Mouse (Mus musculus): ENCODE measurements around the gene Cdk2ap2.

Cdk2ap2 gene

GRCm38 (mm10) chr19:4115144-4115543, 18.2 kb downstream of the Cdk2ap2 start:
- no peak for DNase-seq (ENCODE audit: low spot score in 2 of 2)

GRCm38 (mm10) chr19:4115816-4116215, 18.8 kb downstream of the Cdk2ap2 start:
- DNase-seq (ENCODE audit: low spot score in 2 of 2) = no peak

GRCm38 (mm10) chr19:4117006-4117405, 20.0 kb downstream of the Cdk2ap2 start:
- DNase-seq (ENCODE audit: low spot score in 2 of 2) = peak; percentile 31 to 51

GRCm38 (mm10) chr19:4118350-4118749, 21.4 kb downstream of the Cdk2ap2 start:
- DNase-seq (ENCODE audit: low spot score in 2 of 2) = no peak

- peak; percentile 48 to 59 for DNase-seq (ENCODE audit: low spot score in 2 of 2)
Observed at GRCm38 (mm10) chr19:4119716-4120487, 22.9 kb downstream of the Cdk2ap2 start.

GRCm38 (mm10) chr19:4120496-4120895, 23.5 kb downstream of the Cdk2ap2 start:
- no peak for DNase-seq (ENCODE audit: low spot score in 2 of 2)

GRCm38 (mm10) chr19:4121097-4121805, 24.3 kb downstream of the Cdk2ap2 start:
- DNase-seq (ENCODE audit: low spot score in 2 of 2) = peak; percentile 98 to 99

- peak in 1 of 2 experiments; percentile 45 for DNase-seq (ENCODE audit: low spot score in 2 of 2)
Observed at GRCm38 (mm10) chr19:4121896-4122295, 24.9 kb downstream of the Cdk2ap2 start.

- peak in 1 of 2 experiments; percentile 50 for DNase-seq (ENCODE audit: low spot score in 2 of 2)
Observed at GRCm38 (mm10) chr19:4122411-4123370, 25.7 kb downstream of the Cdk2ap2 start.

- DNase-seq (ENCODE audit: low spot score in 2 of 2) = no peak
Observed at GRCm38 (mm10) chr19:4124432-4124831, 27.4 kb downstream of the Cdk2ap2 start.

- peak in 1 of 2 experiments; percentile 49 for DNase-seq (ENCODE audit: low spot score in 2 of 2)
Observed at GRCm38 (mm10) chr19:4125268-4125667, 28.3 kb downstream of the Cdk2ap2 start.

- DNase-seq (ENCODE audit: low spot score in 2 of 2) = peak; percentile 99
Observed at GRCm38 (mm10) chr19:4125741-4126696, 29.0 kb downstream of the Cdk2ap2 start, which contains the start of gene Aip. Aip (minus strand) TSS chr19:4125858.

- peak in 1 of 2 experiments; percentile 44 for DNase-seq (ENCODE audit: low spot score in 2 of 2)
Observed at GRCm38 (mm10) chr19:4126759-4127495, 29.9 kb downstream of the Cdk2ap2 start.

GRCm38 (mm10) chr19:4129462-4129861, 32.5 kb downstream of the Cdk2ap2 start:
- DNase-seq (ENCODE audit: low spot score in 2 of 2) = no peak

GRCm38 (mm10) chr19:4130106-4130505, 33.1 kb downstream of the Cdk2ap2 start:
- DNase-seq (ENCODE audit: low spot score in 2 of 2) = no peak

GRCm38 (mm10) chr19:4131075-4131474, 34.1 kb downstream of the Cdk2ap2 start:
- no peak for DNase-seq (ENCODE audit: low spot score in 2 of 2)

- no peak for DNase-seq (ENCODE audit: low spot score in 2 of 2)
Observed at GRCm38 (mm10) chr19:4131768-4132167, 34.8 kb downstream of the Cdk2ap2 start.

- DNase-seq (ENCODE audit: low spot score in 2 of 2) = no peak
Observed at GRCm38 (mm10) chr19:4134354-4134753, 37.4 kb downstream of the Cdk2ap2 start.

- peak in 1 of 2 experiments; percentile 58 for DNase-seq (ENCODE audit: low spot score in 2 of 2)
Observed at GRCm38 (mm10) chr19:4135229-4135962, 38.4 kb downstream of the Cdk2ap2 start.

All from spleen, postnatal 36 days (tissue).